Mouse (Mus musculus): ENCODE measurements around the gene Slc35g3.

DNA sequence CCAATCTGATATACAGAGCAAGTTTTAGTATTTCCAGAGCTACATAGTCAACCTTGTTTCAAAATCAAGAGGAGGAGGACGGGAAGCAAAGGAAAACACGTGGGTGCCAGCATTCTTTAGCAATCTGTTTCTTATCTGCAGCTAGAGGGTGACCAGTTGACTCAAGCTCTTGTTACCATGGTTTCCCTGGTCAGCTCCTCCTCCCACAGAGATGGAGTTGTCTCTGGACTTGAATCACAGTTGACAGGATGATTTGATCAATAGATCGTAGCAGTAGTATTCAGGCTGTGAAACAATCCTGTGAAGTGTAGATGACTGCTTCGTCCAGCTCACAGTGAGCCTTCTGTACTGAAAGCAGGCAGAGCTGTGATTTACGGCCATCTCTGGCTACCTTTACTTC is 45.8 kb downstream of the Slc35g3 start:
- TF ChIP-seq CTCF (IDR thresholded peaks at IDR 0.05; ENCODE audit: insufficient read depth, low read depth, low read length) (no peak), POLR2A (IDR thresholded peaks at IDR 0.05; ENCODE audit: insufficient read depth, low read depth, low read length) (no peak)
